Mouse (Mus musculus): ENCODE measurements around the gene Tacstd2. TPM values are rescaled to one million over a fixed set of nuclear protein-coding genes. Genes with fewer than 3 reads are reported as not detected.
"Not testable (repeated sequence)": the region's sequence is repeated elsewhere in the genome, so short reads cannot be mapped to it uniquely, and the experiment has no call there.

The Tacstd2 gene
- polyA plus RNA-seq, 1 experiment, result 43.5 TPM

GRCm38 (mm10) chr6:67532665-67533440 is 2.7 kb downstream of the Tacstd2 start:
- TF ChIP-seq POLR2A (IDR thresholded peaks at IDR 0.05; ENCODE audit: low read depth, low read length) (no peak), CTCF (conservative IDR thresholded peaks at IDR 0.05; ENCODE audit: insufficient read depth, insufficient read length, low read depth, low read length) (no peak)
- Histone ChIP-seq H3K36me3 (ENCODE audit: control insufficient read depth, insufficient read depth, low read length) (no peaks in the 10 kb centered on the region), H3K4me1 (ENCODE audit: control insufficient read depth, insufficient read depth, low read length) (peaks cover 5% of the 10 kb centered on the region; the same call in 1 of the 2 replicates), H3K4me3 (ENCODE audit: insufficient read depth, low read depth, low read length) (peak overlapping the region; percentile 25; the same call in 1 of the 2 replicates), H3K27me3 (replicated peaks; ENCODE audit: control insufficient read depth, insufficient read depth, low read length) (no peaks in the 10 kb centered on the region), H3K27ac (ENCODE audit: insufficient read depth, low read depth, low read length) (peak overlapping the region; percentile 93)
- peak; percentile 72 for DNase-seq
- 7% methylated on average over 29 of the region's 29 CpGs for WGBS

GRCm38 (mm10) chr6:67531822-67532162 is 3.8 kb downstream of the Tacstd2 start:
- H3K4me3 ChIP-seq (ENCODE audit: insufficient read depth, low read depth, low read length), result no peak overlapping the region
- no peaks in the 10 kb centered on the region for H3K36me3 ChIP-seq (ENCODE audit: control insufficient read depth, insufficient read depth, low read length)
- WGBS, result 44% methylated on average over 7 of the region's 7 CpGs
- TF ChIP-seq POLR2A (IDR thresholded peaks at IDR 0.05; ENCODE audit: low read depth, low read length) (no peak), CTCF (conservative IDR thresholded peaks at IDR 0.05; ENCODE audit: insufficient read depth, insufficient read length, low read depth, low read length) (no peak)
- H3K27ac ChIP-seq (ENCODE audit: insufficient read depth, low read depth, low read length), result peak overlapping the region; percentile 87
- no peaks in the 10 kb centered on the region for H3K27me3 ChIP-seq (replicated peaks; ENCODE audit: control insufficient read depth, insufficient read depth, low read length)
- peaks cover 5% of the 10 kb centered on the region; the same call in 1 of the 2 replicates for H3K4me1 ChIP-seq (ENCODE audit: control insufficient read depth, insufficient read depth, low read length)
- no peak for DNase-seq

GRCm38 (mm10) chr6:67530992-67531821 is 4.4 kb downstream of the Tacstd2 start:
- no peaks in the 10 kb centered on the region for H3K27me3 ChIP-seq (replicated peaks; ENCODE audit: control insufficient read depth, insufficient read depth, low read length)
- H3K4me3 ChIP-seq (ENCODE audit: insufficient read depth, low read depth, low read length), result no peak overlapping the region
- WGBS, result 33% methylated on average over 9 of the region's 9 CpGs
- peaks cover 5% of the 10 kb centered on the region; the same call in 1 of the 2 replicates for H3K4me1 ChIP-seq (ENCODE audit: control insufficient read depth, insufficient read depth, low read length)
- TF ChIP-seq CTCF (conservative IDR thresholded peaks at IDR 0.05; ENCODE audit: insufficient read depth, insufficient read length, low read depth, low read length) (0 out of 2 replicates have a peak, but pooled peaks have one; percentile 15), POLR2A (IDR thresholded peaks at IDR 0.05; ENCODE audit: low read depth, low read length) (no peak)
- DNase-seq, result peak; percentile 47
- H3K27ac ChIP-seq (ENCODE audit: insufficient read depth, low read depth, low read length), result peak overlapping the region; percentile 87
- no peaks in the 10 kb centered on the region for H3K36me3 ChIP-seq (ENCODE audit: control insufficient read depth, insufficient read depth, low read length)

GRCm38 (mm10) chr6:67526356-67526755 is 9.2 kb downstream of the Tacstd2 start:
- no peaks in the 10 kb centered on the region for H3K36me3 ChIP-seq (ENCODE audit: control insufficient read depth, insufficient read depth, low read length)
- no peaks in the 10 kb centered on the region for H3K27me3 ChIP-seq (replicated peaks; ENCODE audit: control insufficient read depth, insufficient read depth, low read length)
- WGBS, result 70% methylated on average over 5 of the region's 5 CpGs
- H3K4me1 ChIP-seq (ENCODE audit: control insufficient read depth, insufficient read depth, low read length), result peaks cover 5% of the 10 kb centered on the region; the same call in 1 of the 2 replicates
- no peak overlapping the region for H3K4me3 ChIP-seq (ENCODE audit: insufficient read depth, low read depth, low read length)
- no peak for DNase-seq
- TF ChIP-seq CTCF (conservative IDR thresholded peaks at IDR 0.05; ENCODE audit: insufficient read depth, insufficient read length, low read depth, low read length) (no peak), POLR2A (IDR thresholded peaks at IDR 0.05; ENCODE audit: low read depth, low read length) (no peak)
- no peak overlapping the region for H3K27ac ChIP-seq (ENCODE audit: insufficient read depth, low read depth, low read length)

GRCm38 (mm10) chr6:67510752-67511151 is 24.8 kb downstream of the Tacstd2 start:
- no peak for TF ChIP-seq POLR2A (IDR thresholded peaks at IDR 0.05; ENCODE audit: low read depth, low read length)
- peak; percentile 45 for TF ChIP-seq CTCF (conservative IDR thresholded peaks at IDR 0.05; ENCODE audit: insufficient read depth, insufficient read length, low read depth, low read length)
- DNase-seq, result peak; percentile 63

GRCm38 (mm10) chr6:67501938-67502337 is 33.7 kb downstream of the Tacstd2 start:
- 93% methylated on average over 2 of the region's 6 CpGs for WGBS
- H3K36me3 ChIP-seq (ENCODE audit: control insufficient read depth, insufficient read depth, low read length); H3K4me1 ChIP-seq (ENCODE audit: control insufficient read depth, insufficient read depth, low read length); H3K27me3 ChIP-seq (replicated peaks; ENCODE audit: control insufficient read depth, insufficient read depth, low read length); H3K4me3 ChIP-seq (ENCODE audit: insufficient read depth, low read depth, low read length); H3K27ac ChIP-seq (ENCODE audit: insufficient read depth, low read depth, low read length); DNase-seq: not testable (repeated sequence)

More at GRCm38 (mm10) chr6:67510752-67511151, 24.8 kb downstream of the Tacstd2 start:
- Histone ChIP-seq H3K4me1 (ENCODE audit: control insufficient read depth, insufficient read depth, low read length) (no peaks in the 10 kb centered on the region), H3K4me3 (ENCODE audit: insufficient read depth, low read depth, low read length) (no peak overlapping the region), H3K27me3 (replicated peaks; ENCODE audit: control insufficient read depth, insufficient read depth, low read length) (no peaks in the 10 kb centered on the region), H3K27ac (ENCODE audit: insufficient read depth, low read depth, low read length) (no peak overlapping the region), H3K36me3 (ENCODE audit: control insufficient read depth, insufficient read depth, low read length) (no peaks in the 10 kb centered on the region)

- H3K4me3 ChIP-seq (ENCODE audit: insufficient read depth, low read depth, low read length), result no peak within 1 kb of the TSS
- whole genome bisulfite sequencing, result 72% methylated on average over 2 of the region's 2 CpGs
- no peak for DNase-seq
- TF ChIP-seq POLR2A (IDR thresholded peaks at IDR 0.05; ENCODE audit: low read depth, low read length) (no peak), CTCF (conservative IDR thresholded peaks at IDR 0.05; ENCODE audit: insufficient read depth, insufficient read length, low read depth, low read length) (no peak)
- no peaks in the 10 kb centered on the region for H3K36me3 ChIP-seq (ENCODE audit: control insufficient read depth, insufficient read depth, low read length)
- H3K4me1 ChIP-seq (ENCODE audit: control insufficient read depth, insufficient read depth, low read length), result no peaks in the 10 kb centered on the region
- H3K27me3 ChIP-seq (replicated peaks; ENCODE audit: control insufficient read depth, insufficient read depth, low read length), result no peaks in the 10 kb centered on the region
- no peak within 1 kb of the TSS for H3K27ac ChIP-seq (ENCODE audit: insufficient read depth, low read depth, low read length)
These were observed 43.8 kb downstream of the Tacstd2 start, which contains the start of gene Il23r for GRCm38 (mm10) chr6:67491755-67492154. Gene Il23r, minus strand, starts transcription at chr6:67491855.

Other genes starting within 250 kb of the Tacstd2 start
- 0.12 and 0.20 TPM in 2 replicates for gene Il12rb2, start 159.6 kb downstream of the Tacstd2 start, polyA plus RNA-seq (2012; rRNA removed)
- not detected in 2 replicates for gene Il23r, start 43.9 kb downstream of the Tacstd2 start, polyA plus RNA-seq (2012; rRNA removed)

Measured in kidney, adult 2 months (tissue).